Mouse (Mus musculus): ENCODE measurements around the gene Acsf3.
A peak's percentile ranks its signal among the peaks of the same experiment; 100 is the strongest.

DNA sequence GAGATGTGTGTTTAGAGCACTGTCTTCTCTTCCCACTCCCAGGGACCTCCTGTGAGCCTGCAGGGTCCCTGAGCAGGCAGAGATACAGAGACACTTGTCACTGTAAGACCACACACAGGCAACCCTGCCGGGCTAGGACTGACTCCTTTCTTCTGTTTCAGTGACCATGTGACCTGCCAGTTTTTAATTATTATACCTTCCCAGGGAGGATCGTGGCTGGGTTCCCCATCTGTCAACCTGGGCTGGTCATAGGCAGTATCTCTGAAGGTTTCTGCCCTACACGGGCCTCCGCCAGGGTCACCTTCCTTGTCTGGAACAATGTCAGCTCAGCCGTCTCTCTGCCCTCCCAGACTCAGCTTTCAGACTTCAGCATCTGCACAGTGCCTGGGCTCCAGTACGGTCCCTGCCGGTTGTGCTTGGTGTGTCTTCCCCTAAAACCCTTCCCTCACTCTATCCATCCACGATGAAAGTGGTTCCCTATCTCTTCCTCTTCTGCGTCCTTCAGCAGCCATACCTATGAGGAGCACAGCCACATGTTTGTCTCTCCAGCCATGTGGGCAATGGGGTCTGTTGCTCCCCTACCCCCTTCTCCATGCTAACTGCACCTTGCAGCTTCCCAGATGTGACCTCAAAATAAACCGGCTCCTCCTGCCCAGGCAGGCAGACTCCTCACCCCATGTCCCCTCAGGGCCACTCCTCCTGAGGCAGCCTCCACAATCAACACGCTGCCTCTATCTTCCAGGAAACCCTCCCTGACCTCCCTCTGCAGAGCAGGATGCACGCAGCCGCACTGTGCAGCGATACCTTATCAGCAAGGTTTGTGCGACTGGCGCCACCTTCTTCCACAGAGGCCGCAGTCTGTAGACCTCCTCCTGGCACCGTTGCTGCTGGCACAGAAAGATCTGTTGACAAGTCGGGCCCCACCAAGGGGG, 39.5 kb upstream of the Acsf3 start:
- TF ChIP-seq CTCF (IDR thresholded peaks at IDR 0.05; ENCODE audit: low read depth) (peak; percentile 34), EP300 (IDR thresholded peaks at IDR 0.05; ENCODE audit: low read depth) (peak; percentile 73)

Measured in liver, postnatal 0 days (tissue).